Mouse (Mus musculus) kidney, postnatal 10 days (tissue): ENCODE measurements at regions not wholly inside any gene's neighbourhood (a gene's known extent, or its start where the extent isn't known, plus 50 kb on each side); places are given as distances from the start of the nearest gene placed in this dataset.
A peak's percentile ranks its signal among the peaks of the same experiment; 100 is the strongest.

Source experiments
- DNase-seq: peaks from one replicate; pipeline ENCODE4 v3.0.0; 2021; ENCODE audit warnings: mixed read lengths

DNA sequence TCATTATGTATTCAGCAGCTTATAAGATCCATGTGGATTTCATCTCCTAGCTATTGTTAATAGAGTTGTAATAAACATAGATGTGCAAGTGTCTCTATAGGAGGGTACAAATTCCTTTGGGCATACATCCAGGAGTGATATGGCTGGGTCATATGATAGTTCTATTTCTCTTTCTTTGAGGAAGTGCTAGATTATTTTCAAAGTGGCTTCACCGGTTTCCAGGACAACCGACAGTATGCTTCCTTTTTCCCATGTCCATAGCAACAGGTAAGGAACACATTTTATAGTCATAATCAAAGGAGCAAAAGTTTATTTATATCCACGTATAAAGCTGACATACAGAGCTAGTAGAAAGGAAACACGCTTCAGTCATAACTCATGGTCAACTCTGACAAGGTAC, 710.2 kb upstream of the Tenm4 start:
- DNase-seq, result no peak

DNA sequence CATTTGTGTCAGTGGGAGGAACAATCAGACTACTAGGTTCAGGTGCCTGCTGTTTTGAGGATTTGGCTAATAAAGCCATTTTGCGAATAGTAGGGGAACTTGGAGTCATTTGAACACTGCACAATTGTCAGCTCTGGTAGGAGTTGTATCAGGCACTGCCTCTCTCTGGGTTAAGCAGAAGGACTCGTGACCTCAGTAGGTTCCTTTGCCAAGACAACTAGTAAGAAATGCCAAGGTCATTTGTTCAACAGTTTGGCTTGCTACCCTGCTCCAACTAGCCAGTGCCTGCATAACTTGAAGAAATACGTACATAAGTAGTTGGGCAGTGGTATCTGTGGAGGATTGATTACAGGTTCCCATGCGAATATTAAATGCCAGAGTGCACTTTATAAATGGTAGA, 705.5 kb upstream of the Tenm4 start:
- DNase-seq, result no peak

DNA sequence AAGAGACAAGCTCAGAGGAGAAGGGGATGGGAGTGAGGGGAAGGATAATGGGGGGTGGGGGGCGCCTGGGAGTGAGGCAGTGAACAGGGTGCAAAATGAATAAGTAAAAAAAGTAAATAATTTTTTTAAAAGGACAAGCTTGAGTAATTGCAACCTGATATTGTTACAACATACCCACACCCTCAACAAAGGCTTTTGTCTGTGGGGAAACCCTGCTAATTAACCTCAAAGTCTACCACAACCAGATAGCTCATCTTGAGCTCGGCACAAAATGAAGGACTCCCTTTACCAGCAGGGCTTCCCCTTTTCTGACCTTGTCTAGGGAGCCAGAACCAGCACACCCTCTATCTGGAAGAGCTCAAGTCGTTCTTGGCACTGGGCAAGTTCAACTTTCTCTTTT, 704.0 kb upstream of the Tenm4 start:
- DNase-seq, result no peak

DNA sequence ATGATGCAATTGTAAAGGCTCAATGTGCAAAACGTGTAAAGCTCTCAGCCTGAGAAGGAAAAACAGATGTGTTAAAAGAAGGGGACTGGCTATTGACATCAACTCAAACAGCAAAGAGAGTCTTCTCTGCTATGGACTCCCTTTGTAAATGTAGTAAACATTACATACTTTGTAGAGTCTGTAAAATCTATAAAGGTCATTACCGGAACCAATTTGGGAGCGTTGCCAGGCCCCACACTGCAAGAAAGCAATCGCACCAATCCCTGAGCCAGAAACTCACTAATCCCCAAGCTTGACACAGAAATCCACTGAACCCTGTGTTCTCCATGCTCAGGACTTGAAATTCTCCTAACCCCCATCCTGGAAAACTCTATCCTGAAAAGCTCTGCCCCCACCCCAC, 697.2 kb upstream of the Tenm4 start:
- no peak for DNase-seq

DNA sequence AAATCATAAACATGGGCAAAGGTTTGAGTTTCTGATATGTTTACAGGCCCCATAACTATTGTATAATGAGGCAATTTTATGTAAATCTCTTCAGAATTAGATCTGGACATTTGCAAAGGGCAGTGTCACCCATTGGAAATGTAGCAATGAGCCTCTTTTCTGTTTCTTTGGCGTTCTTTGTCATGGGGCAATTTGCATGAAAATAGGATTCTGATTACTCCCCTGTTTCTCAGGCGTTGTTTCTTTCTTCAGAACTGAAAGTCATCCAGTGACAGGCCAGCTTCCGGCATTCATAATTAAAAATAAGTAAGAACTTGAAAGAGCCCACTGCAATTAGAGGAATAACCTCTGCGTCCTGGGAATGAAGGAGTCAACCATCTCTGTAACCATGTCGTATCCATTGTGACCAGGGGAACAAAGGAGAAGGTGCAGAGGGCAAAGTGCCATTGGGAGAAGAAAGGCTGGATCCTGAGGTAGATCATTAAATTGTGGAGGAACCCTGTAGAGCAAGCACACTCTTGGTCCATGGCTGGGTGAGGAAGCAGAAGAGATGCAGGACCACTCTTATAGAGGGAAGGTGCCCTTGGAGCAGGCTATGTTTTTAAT, 690.8 kb upstream of the Tenm4 start:
- no peak for DNase-seq

DNA sequence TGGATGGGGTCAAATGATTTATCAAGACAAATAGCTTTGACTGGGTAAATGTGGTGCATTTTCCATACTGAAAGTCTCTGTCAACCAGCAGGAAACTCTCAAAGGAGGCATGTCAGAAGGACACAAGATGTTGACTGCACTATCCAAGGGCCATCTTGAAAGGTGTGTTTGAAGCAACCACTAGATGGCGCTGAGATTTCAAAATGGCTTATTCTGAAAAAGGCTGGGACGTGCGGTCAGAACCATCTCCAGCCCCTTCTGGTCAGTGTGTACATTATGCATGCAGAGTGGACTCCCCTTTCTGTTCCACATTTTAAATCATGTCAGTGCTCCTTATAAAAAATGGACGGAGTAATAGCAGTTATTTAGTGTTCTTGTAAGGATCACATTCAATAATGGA, 681.4 kb upstream of the Tenm4 start:
- DNase-seq, result peak; percentile 66

DNA sequence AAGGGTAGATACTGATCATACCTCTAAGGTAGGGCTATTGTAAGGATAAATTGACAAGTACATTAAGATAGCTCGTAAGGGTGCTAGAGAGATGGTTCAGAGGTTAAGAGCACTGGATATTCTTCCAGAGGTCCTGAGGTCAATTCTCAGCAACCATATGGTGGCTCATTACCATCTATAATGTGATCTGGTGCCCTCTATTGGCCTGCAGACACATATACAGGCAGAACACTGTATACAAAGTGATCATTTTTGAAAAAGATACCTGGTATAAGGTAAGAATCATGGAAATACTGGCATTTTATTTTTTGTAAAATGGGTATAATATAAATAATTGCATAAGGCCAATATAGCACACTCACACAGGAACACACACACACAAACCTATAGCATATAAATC, 676.3 kb upstream of the Tenm4 start:
- no peak for DNase-seq

DNA sequence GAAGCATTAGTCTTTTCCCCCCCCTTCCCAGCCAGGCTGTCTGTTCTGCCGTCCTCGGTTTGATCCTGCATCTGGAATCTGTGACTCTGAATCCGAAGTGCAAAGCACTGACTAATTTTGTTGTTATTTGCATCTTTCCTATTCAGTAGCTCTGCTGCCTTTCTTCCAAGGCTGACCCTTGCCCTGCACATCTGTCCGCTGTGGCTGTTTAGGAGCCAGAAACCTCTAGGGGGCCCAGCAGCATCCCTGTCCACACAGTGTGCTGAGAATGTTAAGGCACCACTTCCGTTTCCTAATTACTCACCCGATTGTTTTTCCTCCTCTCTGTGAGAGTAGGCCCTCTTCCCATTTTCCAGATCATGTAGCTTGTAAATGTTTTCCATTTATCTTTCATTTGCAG, 668.1 kb upstream of the Tenm4 start:
- peak; percentile 21 for DNase-seq

DNA sequence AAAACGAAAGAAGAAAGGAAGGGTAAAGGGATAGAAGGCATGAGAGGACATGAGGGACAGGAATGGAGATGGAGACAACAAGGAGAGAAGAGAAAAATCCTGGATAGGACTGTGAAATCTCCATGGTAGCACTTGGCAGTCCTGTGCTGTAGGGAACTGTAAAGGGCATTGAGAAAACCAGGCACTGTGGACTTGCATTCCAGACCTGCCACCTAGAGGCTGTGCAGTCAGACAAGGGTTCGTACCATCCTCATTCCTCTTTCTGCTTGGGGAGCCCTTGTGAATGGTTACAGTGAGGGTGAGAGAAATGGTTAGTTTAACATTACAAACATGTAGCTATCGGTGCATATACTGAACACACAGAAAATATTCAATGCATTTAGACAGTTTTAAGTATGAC, 623.8 kb upstream of the Tenm4 start:
- DNase-seq, result no peak

DNA sequence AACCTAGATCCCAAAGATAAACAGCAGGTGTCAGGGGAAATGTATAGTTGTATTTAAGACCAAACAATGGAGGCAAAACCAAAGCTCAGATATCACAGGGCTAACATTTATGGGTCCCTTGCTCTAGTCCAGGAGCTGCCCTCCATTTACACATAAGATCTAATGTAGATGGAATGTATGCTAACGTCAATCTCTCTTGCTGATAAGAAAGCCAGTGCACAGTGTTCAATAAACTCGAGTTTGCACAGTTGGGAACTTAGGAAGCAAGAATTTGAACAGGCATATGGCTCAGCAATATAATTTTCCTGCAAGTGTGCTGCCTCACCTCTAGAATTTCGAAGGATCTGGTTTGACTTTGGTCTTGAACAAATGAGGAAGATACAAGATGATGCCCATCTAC, 620.9 kb upstream of the Tenm4 start:
- no peak for DNase-seq

DNA sequence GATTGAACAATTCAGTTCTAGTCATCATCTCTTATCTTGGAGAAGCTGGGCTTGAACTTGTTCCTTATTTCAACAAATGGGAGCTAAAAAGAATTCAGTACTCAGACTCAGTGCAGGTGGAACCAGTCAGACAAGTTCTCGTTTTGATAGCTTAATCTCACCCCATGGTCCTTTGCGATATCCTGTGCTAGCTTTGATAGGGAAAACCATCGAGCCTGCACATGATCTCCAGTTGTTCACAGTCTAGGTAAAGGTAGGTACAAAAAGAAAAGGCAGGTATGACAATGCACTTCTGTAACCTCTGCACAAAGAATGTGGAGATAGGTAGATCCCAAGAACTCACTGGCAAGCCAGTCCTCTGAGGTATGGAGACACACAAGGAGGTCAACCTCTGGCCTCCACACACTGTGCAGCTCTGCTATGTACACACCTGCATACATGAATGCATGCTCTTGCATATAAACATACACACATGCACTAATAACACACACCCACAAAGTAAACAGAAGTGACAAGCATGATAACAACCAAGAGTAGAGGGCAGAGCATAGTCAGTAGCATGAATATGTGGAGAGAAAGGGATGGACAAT, 619.2 kb upstream of the Tenm4 start:
- DNase-seq, result no peak

DNA sequence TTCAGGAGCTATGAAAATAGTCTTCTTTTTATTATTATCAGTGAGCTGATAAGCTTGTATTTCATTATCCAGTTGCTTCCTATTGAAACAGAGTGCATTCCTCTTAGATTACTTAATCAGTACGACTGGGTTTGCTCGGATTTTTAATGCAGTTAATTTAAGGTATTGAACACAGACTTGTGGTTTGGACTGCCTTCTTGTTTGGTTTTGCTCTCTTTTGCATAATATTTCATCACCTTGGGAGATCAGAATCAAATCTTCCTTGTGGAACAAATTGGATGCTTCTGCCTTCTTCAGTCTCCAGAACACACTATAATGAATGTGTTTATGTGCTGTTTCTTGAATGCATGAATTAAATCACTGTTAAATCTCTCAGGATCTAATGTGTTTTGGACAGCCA, 612.5 kb upstream of the Tenm4 start:
- no peak for DNase-seq

DNA sequence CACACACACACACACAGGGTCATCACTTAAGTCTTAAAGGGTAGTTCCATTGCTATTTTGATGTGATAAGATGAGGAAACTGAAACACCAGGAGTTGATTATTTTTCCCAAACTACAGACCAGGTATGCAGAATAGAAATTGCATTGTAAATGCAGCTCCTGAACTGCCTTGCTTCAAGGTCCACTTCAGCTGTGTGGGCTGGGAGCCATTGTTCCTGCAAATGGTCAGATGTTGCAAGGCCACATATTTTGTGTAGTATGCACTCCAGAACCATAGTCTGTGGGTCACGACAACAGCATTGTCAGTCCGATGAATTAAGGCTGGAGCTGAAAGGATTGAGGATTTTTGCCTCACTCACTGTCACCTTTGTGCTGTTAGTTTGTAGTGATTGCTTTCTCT, 592.4 kb upstream of the Tenm4 start:
- no peak for DNase-seq

DNA sequence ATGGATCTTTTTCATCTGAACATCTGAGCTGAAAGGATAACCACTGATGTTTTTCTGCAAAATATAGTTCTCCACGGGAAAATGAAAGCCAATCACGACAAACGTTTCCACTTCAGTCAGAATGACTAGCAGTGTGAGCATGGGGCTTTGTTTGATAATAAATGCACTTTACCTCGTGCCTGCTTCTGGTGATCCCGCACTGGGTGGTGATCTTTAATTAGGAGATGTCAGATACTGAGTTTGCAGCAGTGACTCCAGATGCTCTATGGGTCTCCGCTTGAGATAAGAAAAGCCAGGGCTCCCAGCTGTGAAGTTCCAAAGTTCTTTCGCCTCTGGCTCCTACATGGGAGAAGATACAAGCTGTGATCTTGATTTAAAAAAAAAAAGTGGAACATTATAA, 589.7 kb upstream of the Tenm4 start:
- no peak for DNase-seq

DNA sequence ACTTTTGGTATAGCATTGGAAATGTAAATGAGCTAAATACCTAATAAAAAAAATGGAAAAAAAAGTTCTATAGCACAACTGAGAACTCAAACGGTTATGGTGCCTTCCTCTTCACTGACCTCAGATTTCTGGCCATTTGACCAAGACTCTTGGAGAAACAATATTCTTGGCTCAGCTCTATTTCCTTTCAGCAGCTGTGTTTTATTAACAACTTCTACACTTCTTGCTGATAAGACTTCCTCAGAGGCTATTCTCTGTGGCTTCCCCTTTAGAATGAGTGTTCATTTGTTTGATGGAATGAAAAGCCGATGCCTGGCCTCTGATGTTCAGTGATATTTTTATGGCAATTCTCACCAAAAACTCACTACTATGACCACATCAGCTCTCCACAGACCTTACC, 572.7 kb upstream of the Tenm4 start:
- DNase-seq, result no peak

DNA sequence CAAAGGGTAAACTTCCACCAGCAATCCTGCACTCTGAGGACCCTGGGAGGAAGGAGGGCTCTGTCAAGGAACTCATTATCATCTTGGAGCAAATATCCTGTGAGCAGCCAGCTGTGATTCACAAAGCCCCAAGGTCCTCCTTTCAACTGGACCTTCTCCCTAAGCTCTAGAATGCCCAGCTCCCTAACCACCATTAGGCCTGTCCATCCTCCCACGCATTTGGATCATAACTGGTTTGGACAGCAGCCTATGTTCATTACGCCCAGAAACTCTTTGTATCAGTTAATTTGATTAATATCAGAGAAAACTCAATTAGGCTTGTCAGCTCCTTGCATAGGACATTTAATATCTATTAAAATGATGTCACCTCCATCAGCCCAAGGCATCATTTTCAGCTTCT, 557.3 kb upstream of the Tenm4 start:
- no peak for DNase-seq

DNA sequence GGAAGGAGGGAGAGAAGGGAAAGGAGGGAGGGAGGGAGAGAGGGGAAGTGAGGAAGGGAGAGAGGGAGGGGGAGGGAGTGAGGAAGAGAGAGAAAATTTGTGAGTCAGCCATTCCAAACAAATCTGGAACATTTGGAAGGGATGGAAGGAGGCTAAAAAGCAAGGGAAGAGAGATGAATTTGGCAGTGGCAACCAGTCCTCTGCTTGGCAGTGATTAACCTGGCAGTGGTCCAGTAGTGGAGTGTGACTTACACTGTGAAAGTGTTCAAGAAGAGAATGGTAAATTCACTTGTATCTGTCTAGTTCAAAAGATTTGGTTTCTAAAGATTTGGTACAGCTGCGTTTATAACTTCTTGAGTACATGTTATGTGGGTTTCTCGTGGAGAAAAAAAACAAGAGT, 553.7 kb upstream of the Tenm4 start:
- peak; percentile 47 for DNase-seq

DNA sequence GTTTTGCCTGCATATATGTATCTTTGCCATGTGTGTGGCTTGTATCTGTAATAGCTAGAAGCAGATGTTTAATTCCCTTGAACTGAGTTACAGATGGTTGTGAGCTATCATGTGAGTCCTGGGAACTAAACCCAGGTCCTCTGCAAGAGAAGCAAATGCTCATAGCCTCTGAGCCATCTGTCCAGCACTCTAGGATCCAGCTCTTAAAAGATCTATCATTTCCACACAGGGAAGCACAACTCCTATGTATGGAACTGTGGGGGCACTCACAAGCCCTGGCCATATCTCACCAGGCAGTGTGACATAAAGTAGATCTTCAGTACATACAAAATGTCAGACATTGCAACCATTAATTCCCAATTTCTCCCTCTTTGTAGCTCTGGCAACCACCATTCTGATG, 552.9 kb upstream of the Tenm4 start:
- no peak for DNase-seq

DNA sequence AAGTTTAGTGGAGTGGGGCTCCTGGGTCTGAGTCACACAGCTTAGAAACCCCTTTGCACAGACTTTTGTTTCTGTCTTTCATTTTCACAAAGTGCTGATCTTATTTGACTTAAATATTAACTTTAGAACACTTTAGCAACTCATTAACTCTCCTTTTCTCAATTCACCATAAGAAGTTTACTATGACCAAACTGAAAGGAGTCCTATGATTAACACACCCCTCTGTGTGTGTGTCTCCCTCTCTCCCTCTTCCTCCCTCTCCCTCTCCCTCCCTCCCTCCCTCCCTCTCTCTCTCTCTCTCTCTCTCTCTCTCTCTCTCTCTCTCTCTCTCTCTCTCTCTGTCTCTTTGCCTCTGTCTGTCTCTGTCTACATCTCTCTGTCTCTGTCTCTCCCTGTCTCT, 551.0 kb upstream of the Tenm4 start:
- DNase-seq, result no peak

DNA sequence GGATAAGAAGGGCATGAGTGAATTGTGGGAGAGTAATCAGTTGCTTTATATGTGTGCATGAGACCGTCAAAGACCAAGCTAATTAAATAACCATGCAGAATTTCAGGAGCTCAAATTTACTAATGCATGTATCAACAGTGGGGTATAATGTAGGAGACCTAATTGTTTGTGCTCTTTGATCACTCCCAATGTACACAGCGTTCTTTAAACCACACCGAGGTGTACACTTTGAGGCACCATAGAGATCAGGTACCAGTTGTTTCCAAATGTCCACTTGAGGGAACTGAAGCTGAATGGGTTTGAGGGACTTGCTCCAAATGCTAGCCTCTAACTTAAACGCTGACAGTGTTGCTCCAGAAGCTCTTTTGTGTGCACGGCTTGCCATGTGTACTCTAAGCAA, 530.4 kb upstream of the Tenm4 start:
- DNase-seq, result no peak

DNA sequence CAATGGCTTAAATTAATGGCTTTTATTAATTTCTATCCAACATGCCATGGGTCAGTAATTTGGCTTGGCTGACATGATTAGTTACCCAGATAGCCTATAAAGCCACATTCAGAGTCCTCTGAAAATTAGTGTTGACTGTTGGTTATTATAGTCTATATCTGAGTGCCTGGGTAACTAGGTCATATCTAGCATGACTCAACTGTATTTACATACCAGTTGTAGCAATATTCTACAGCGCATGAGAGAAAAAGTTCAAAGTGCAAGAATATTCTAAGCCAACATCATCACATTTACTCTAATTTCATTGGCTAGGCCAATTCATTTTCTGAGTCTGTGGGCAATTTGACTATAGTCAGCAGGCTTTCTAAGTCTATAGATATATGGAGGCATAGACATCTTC, 496.7 kb upstream of the Tenm4 start:
- no peak for DNase-seq

DNA sequence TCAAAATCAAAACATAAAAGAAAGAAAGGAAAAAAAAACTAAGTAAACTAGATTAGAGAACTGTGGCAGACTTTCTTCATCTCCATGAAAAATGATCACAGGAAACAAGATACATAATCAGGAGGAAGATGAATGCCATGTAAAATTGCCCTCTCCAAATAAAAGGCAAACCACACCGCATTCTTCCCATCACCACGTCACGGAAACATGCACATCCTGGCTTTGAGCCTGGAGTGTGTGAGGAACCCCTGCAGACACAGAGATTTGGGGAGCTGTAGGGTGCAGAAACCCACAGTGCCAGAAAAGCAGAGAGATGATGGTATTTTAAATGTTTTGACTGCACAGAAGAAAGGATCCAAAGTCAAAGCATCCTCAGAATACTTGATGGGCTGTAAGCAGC, 488.5 kb upstream of the Tenm4 start:
- DNase-seq, result peak; percentile 28

DNA sequence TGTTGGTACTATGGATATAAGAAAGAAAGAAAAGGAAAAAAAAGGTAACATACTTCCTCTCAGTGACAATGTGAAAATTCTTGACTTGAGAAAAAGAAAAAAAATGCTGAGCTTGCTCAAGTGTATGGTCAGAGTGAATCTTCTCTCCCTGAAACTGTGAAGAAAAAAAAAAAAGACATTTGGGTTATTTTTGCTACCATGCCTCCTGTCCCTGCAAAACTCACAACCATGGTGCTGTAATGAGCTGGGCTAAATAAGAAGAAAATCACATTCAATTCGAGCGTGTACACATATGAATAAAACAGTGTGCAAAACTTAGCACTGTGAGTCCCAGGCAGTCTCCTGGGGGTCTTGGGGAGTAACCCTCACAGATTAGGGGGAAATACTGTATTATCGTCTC, 483.3 kb upstream of the Tenm4 start:
- no peak for DNase-seq

DNA sequence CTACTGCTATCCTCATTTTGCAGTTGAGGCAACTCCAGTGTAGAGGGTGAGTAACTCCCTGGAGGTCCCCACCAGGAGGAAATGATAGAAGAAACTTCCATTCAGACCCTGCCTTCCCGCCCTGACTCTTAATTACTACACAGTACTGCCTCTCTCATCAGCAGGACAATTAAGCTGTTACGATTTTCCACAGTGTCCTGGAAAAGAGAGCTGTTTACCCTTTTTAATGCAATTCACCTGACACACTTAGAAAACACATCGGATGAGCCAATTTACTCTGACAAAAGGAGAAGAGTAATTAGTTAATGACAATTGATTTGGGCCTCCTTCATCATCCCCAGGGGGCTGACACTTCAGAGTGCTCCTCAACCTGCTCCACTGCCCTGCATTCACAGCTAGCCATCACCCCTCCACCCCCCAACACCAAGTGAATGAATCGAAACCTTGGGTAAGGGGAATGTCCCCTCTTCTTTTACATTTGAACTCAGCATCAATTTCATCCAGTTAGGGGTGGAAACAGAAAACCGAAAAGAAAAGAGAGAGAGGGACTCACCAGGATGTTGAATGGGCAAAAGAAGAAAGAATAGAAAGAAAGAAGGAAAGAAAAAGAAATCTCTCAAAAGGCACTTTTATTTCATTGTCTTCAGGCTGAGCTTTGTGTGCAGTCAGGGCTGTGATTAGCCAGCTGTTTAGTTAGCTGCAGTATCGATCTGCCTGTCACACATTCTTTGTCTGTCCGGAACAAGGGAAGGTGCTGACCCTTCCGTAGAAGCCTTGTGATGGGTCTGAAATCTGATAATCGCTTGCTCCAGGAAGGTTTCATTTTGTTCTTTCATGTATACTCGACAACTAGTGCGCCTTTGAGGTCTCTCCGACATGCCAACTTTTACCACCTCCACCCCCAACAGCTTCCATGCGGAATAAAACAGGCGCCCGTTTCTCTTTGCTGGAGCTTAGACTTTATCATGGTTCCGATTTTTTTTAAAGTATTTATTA, 482.6 kb upstream of the Tenm4 start:
- no peak for DNase-seq
